Mouse (Mus musculus): Measurements from ENCODE around the gene Parva. TPM values are rescaled to one million over a fixed set of nuclear protein-coding genes. Genes with fewer than 3 reads are reported as not detected.

The Parva gene
- 103 and 107 TPM in 2 replicates for polyA plus RNA-seq (2015; fragmentation: Nextera tagmentation; extraction: Ambion mirVana)

GRCm38 (mm10) chr7:112427357-112428157 is at the start of gene Parva:
Gene Parva (plus strand): TSS chr7:112427505.
- H3K27me3 ChIP-seq = no peaks in the 10 kb centered on the region
- H3K27ac ChIP-seq = peak within 1 kb of the TSS; percentile 98
- peaks cover 4% of the 10 kb centered on the region; the same call in 1 of the 2 replicates for H3K36me3 ChIP-seq
- peak within 1 kb of the TSS; percentile 85 for H3K4me2 ChIP-seq
- peaks cover 32% of the 10 kb centered on the region for H3K4me1 ChIP-seq
- WGBS = 2% methylated on average over 49 of the region's 49 CpGs
- H3K4me3 ChIP-seq (replicated peaks) = peak within 1 kb of the TSS; percentile 71
- peak within 1 kb of the TSS; percentile 85 for H3K9ac ChIP-seq
- ATAC-seq (replicated peaks; ENCODE audit: low FRiP score) = peak; percentile 85
- no peaks in the 10 kb centered on the region for H3K9me3 ChIP-seq (replicated peaks)

GRCm38 (mm10) chr7:112378056-112378455 is 49.2 kb upstream of the Parva start:
- Histone ChIP-seq H3K27ac (no peak overlapping the region), H3K36me3 (no peaks in the 10 kb centered on the region), H3K4me1 (peaks cover 60% of the 10 kb centered on the region)

GRCm38 (mm10) chr7:112378476-112378875 is 48.8 kb upstream of the Parva start:
- Histone ChIP-seq H3K4me3 (replicated peaks) (no peak overlapping the region), H3K9me3 (replicated peaks) (no peaks in the 10 kb centered on the region), H3K9ac (no peak overlapping the region), H3K36me3 (no peaks in the 10 kb centered on the region), H3K4me1 (peaks cover 58% of the 10 kb centered on the region), H3K27ac (peak overlapping the region; percentile 29; the same call in 1 of the 2 replicates), H3K27me3 (no peaks in the 10 kb centered on the region), H3K4me2 (no peak overlapping the region)
- 63% methylated on average over 5 of the region's 5 CpGs for WGBS
- no peak for ATAC-seq (replicated peaks; ENCODE audit: low FRiP score)

More at GRCm38 (mm10) chr7:112378056-112378455, 49.2 kb upstream of the Parva start:
- H3K4me2 ChIP-seq = no peak overlapping the region
- H3K9ac ChIP-seq = no peak overlapping the region
- no peaks in the 10 kb centered on the region for H3K9me3 ChIP-seq (replicated peaks)
- no peak for ATAC-seq (replicated peaks; ENCODE audit: low FRiP score)
- H3K4me3 ChIP-seq (replicated peaks) = no peak overlapping the region
- H3K27me3 ChIP-seq = no peaks in the 10 kb centered on the region
- 89% methylated on average over 5 of the region's 5 CpGs for WGBS

GRCm38 (mm10) chr7:112386521-112386920 is 40.8 kb upstream of the Parva start:
- no peaks in the 10 kb centered on the region for H3K36me3 ChIP-seq
- H3K9me3 ChIP-seq (replicated peaks) = no peaks in the 10 kb centered on the region
- H3K4me3 ChIP-seq (replicated peaks) = no peak overlapping the region
- 54% methylated on average over 5 of the region's 5 CpGs for WGBS
- no peak overlapping the region for H3K27ac ChIP-seq
- no peak for ATAC-seq (replicated peaks; ENCODE audit: low FRiP score)
- peaks cover 27% of the 10 kb centered on the region for H3K4me1 ChIP-seq
- H3K4me2 ChIP-seq = no peak overlapping the region
- no peaks in the 10 kb centered on the region for H3K27me3 ChIP-seq
- no peak overlapping the region for H3K9ac ChIP-seq

GRCm38 (mm10) chr7:112387876-112388275 is 39.4 kb upstream of the Parva start:
- ATAC-seq (replicated peaks; ENCODE audit: low FRiP score) = no peak
- Histone ChIP-seq H3K9ac (no peak overlapping the region), H3K9me3 (replicated peaks) (no peaks in the 10 kb centered on the region), H3K4me1 (peaks cover 38% of the 10 kb centered on the region), H3K36me3 (no peaks in the 10 kb centered on the region), H3K4me3 (replicated peaks) (no peak overlapping the region), H3K4me2 (no peak overlapping the region), H3K27me3 (no peaks in the 10 kb centered on the region), H3K27ac (0 out of 2 replicates have a peak overlapping the region, but pooled peaks have one; percentile 10)
- 73% methylated on average over 5 of the region's 5 CpGs for WGBS

- H3K4me2 ChIP-seq = no peak overlapping the region
- peaks cover 38% of the 10 kb centered on the region for H3K4me1 ChIP-seq
- H3K9ac ChIP-seq = no peak overlapping the region
- no peaks in the 10 kb centered on the region for H3K9me3 ChIP-seq (replicated peaks)
- H3K36me3 ChIP-seq = no peaks in the 10 kb centered on the region
- 0 out of 2 replicates have a peak overlapping the region, but pooled peaks have one; percentile 10 for H3K27ac ChIP-seq
- WGBS = 71% methylated on average over 5 of the region's 5 CpGs
- ATAC-seq (replicated peaks; ENCODE audit: low FRiP score) = no peak
- H3K4me3 ChIP-seq (replicated peaks) = no peak overlapping the region
- no peaks in the 10 kb centered on the region for H3K27me3 ChIP-seq
These were observed 38.9 kb upstream of the Parva start for GRCm38 (mm10) chr7:112388363-112388875.

GRCm38 (mm10) chr7:112389611-112390251 is 37.6 kb upstream of the Parva start:
- Histone ChIP-seq H3K9me3 (replicated peaks) (no peaks in the 10 kb centered on the region), H3K9ac (no peak overlapping the region), H3K36me3 (no peaks in the 10 kb centered on the region), H3K4me2 (0 out of 2 replicates have a peak overlapping the region, but pooled peaks have one; percentile 15), H3K27me3 (no peaks in the 10 kb centered on the region), H3K27ac (peak overlapping the region; percentile 87), H3K4me3 (replicated peaks) (no peak overlapping the region), H3K4me1 (peaks cover 41% of the 10 kb centered on the region)
- WGBS = 32% methylated on average over 6 of the region's 6 CpGs
- no peak for ATAC-seq (replicated peaks; ENCODE audit: low FRiP score)

- H3K9me3 ChIP-seq (replicated peaks) = no peaks in the 10 kb centered on the region
- H3K36me3 ChIP-seq = no peaks in the 10 kb centered on the region
- no peak overlapping the region for H3K4me3 ChIP-seq (replicated peaks)
- peak overlapping the region; percentile 87 for H3K27ac ChIP-seq
- no peak for ATAC-seq (replicated peaks; ENCODE audit: low FRiP score)
- H3K4me2 ChIP-seq = 0 out of 2 replicates have a peak overlapping the region, but pooled peaks have one; percentile 15
- peaks cover 41% of the 10 kb centered on the region for H3K4me1 ChIP-seq
- no peaks in the 10 kb centered on the region for H3K27me3 ChIP-seq
- no peak overlapping the region for H3K9ac ChIP-seq
- 37% methylated on average over 11 of the region's 11 CpGs for WGBS
These were observed 36.9 kb upstream of the Parva start for GRCm38 (mm10) chr7:112390252-112390936.

- Histone ChIP-seq H3K4me1 (peaks cover 41% of the 10 kb centered on the region), H3K27me3 (no peaks in the 10 kb centered on the region), H3K4me3 (replicated peaks) (no peak overlapping the region), H3K36me3 (no peaks in the 10 kb centered on the region), H3K4me2 (no peak overlapping the region), H3K27ac (peak overlapping the region; percentile 87), H3K9me3 (replicated peaks) (no peaks in the 10 kb centered on the region), H3K9ac (no peak overlapping the region)
- WGBS = 25% methylated on average over 6 of the region's 6 CpGs
- ATAC-seq (replicated peaks; ENCODE audit: low FRiP score) = peak; percentile 40; the same call in 1 of the 2 replicates
These were observed 36.2 kb upstream of the Parva start for GRCm38 (mm10) chr7:112390937-112391605.

- H3K27me3 ChIP-seq = no peaks in the 10 kb centered on the region
- no peak overlapping the region for H3K4me3 ChIP-seq (replicated peaks)
- no peak overlapping the region for H3K27ac ChIP-seq
- H3K9ac ChIP-seq = no peak overlapping the region
- WGBS = 92% methylated on average over 3 of the region's 3 CpGs
- H3K36me3 ChIP-seq = no peaks in the 10 kb centered on the region
- H3K4me2 ChIP-seq = no peak overlapping the region
- H3K9me3 ChIP-seq (replicated peaks) = no peaks in the 10 kb centered on the region
- no peak for ATAC-seq (replicated peaks; ENCODE audit: low FRiP score)
- 0 out of 2 replicates have a peak, but pooled peaks cover 3% of the 10 kb centered on the region for H3K4me1 ChIP-seq
These were observed 29.5 kb upstream of the Parva start for GRCm38 (mm10) chr7:112397786-112398185.

GRCm38 (mm10) chr7:112399425-112400170 is 27.7 kb upstream of the Parva start:
- peaks cover 7% of the 10 kb centered on the region for H3K4me1 ChIP-seq
- no peak; the same call in 1 of the 2 replicates for ATAC-seq (replicated peaks; ENCODE audit: low FRiP score)
- no peaks in the 10 kb centered on the region for H3K36me3 ChIP-seq
- no peaks in the 10 kb centered on the region for H3K9me3 ChIP-seq (replicated peaks)
- no peak overlapping the region for H3K9ac ChIP-seq
- 71% methylated on average over 7 of the region's 7 CpGs for WGBS
- H3K4me3 ChIP-seq (replicated peaks) = no peak overlapping the region
- no peaks in the 10 kb centered on the region for H3K27me3 ChIP-seq
- no peak overlapping the region for H3K27ac ChIP-seq
- no peak overlapping the region for H3K4me2 ChIP-seq

All from kidney, embryonic 15.5 days (tissue).